Mouse (Mus musculus) kidney, postnatal 4 days (tissue): ENCODE measurements at regions not wholly inside any gene's neighbourhood (a gene's known extent, or its start where the extent isn't known, plus 50 kb on each side); places are given as distances from the start of the nearest gene placed in this dataset.

Experiments used
- DNase-seq, 2 experiments: peaks; one replicate each; pipeline ENCODE4 v3.0.0; 2021; ENCODE audit warnings: mixed read lengths in 2 of 2

GRCm38 (mm10) chr2:67332211-67332610, 81.3 kb upstream of the Gm21830 start:
- peak; percentile 46 to 56 for DNase-seq

GRCm38 (mm10) chr2:67344711-67345110, 68.8 kb upstream of the Gm21830 start:
- no peak for DNase-seq
